Mouse (Mus musculus) liver, embryonic 14.5 days (tissue): ENCODE measurements around the gene Chil1. TPM values are rescaled to one million over a fixed set of nuclear protein-coding genes. Genes with fewer than 3 reads are reported as not detected.

Experiments used
- ATAC-seq: fragments of 200-750 bp; cut with Nextera tagmentation; 2 replicates; pipeline ENCODE4 v1.8.0; 2017; ENCODE audit warnings: moderate number of reproducible peaks, mild to moderate bottlenecking, moderate library complexity; ENCODE audit not compliant: insufficient read depth
- DNase-seq, 3 experiments: peaks; one replicate each; pipeline ENCODE4 v3.0.0-alpha.2; 2012 to 2013; ENCODE audit warnings: low read depth in 3 of 3, low spot score in 3 of 3
- H3K27ac ChIP-seq: fragments of 300-500 bp; sonication (generic); 2 replicates; pipeline ENCODE4 v1.5.1; 2014; ENCODE audit warnings: moderate library complexity, mild to moderate bottlenecking, control low read depth, inconsistent platforms
- H3K27me3 ChIP-seq: fragments of 300-500 bp; sonication (generic); 2 replicates; pipeline ENCODE4 v1.6.1; 2014; ENCODE audit warnings: mild to moderate bottlenecking, low read length, moderate library complexity; ENCODE audit not compliant: control insufficient read depth, insufficient read depth
- H3K36me3 ChIP-seq: fragments of 300-500 bp; sonication (generic); replicated peaks from 2 replicates; pipeline ENCODE4 v1.6.1; 2014; ENCODE audit warnings: low read depth; ENCODE audit not compliant: control insufficient read depth, insufficient read depth
- H3K4me1 ChIP-seq, 2 experiments: fragments of 200-500 bp in 1 of 2; fragments of 300-500 bp in 1 of 2; sonication (generic) in 1 of 2; replicated peaks; 2 replicates each; pipeline ENCODE4 v1.6.1; 2012 to 2014; ENCODE audit warnings: antibody characterized with exemption in 1 of 2, inconsistent platforms in 1 of 2, low read length in 1 of 2; ENCODE audit not compliant: control insufficient read depth in 2 of 2, insufficient read depth in 2 of 2
- H3K4me2 ChIP-seq: fragments of 300-500 bp; sonication (generic); 2 replicates; pipeline ENCODE4 v1.6.1; 2014; ENCODE audit warnings: low read depth, mild to moderate bottlenecking, control low read depth, moderate library complexity
- H3K4me3 ChIP-seq, 2 experiments: fragments of 200-500 bp in 1 of 2; fragments of 300-500 bp in 1 of 2; sonication (generic) in 1 of 2; 2 replicates each; pipeline ENCODE4 v1.5.1; 2012 to 2014; ENCODE audit warnings: low read depth in 2 of 2, low read length in 2 of 2, mild to moderate bottlenecking in 2 of 2, control low read depth in 1 of 2, inconsistent platforms in 1 of 2, moderate library complexity in 1 of 2; ENCODE audit not compliant: insufficient read depth in 1 of 2
- H3K9ac ChIP-seq: fragments of 300-500 bp; sonication (generic); replicated peaks from 2 replicates; pipeline ENCODE4 v1.6.1; 2014; ENCODE audit warnings: mild to moderate bottlenecking, control low read depth, moderate library complexity
- H3K9me3 ChIP-seq: fragments of 300-500 bp; sonication (generic); 2 replicates; pipeline ENCODE4 v1.6.1; 2016; ENCODE audit warnings: low read length, mixed read lengths; ENCODE audit not compliant: control insufficient read depth
- CTCF ChIP-seq: IDR thresholded peaks from 2 replicates; pipeline ENCODE4 v1.5.1; 2016; ENCODE audit warnings: antibody characterized with exemption, low read depth, control low read depth
- EP300 ChIP-seq: IDR thresholded peaks from 2 replicates; pipeline ENCODE4 v1.6.1; 2016; ENCODE audit warnings: antibody characterized with exemption, low read depth
- WGBS: fragments of 180-500 bp; shearing (Covaris S2); extraction: QIAGEN DNeasy Blood & Tissue Kit; methylation state at CpG from one replicate; pipeline ENCODE4 v1.1.7; 2014; ENCODE audit not compliant: insufficient replicate concordance; 5-methylcytosine and 5-hydroxymethylcytosine counted together
- polyA plus RNA-seq, 2 experiments: library from polyadenylated mRNA; depleted of rRNA in 1 of 2; stranded (reverse) in 1 of 2; unstranded in 1 of 2; fragments of >200 nt; fragmentation: Nextera tagmentation in 1 of 2; extraction: Ambion mirVana in 1 of 2; gene quantifications; 2 replicates each; pipeline versions ENCODE4 v1.2.1 to v1.2.3; 2012 to 2014

Chil1 gene
- polyA plus RNA-seq, 2 experiments, result 1.3 to 3.7 TPM

DNA sequence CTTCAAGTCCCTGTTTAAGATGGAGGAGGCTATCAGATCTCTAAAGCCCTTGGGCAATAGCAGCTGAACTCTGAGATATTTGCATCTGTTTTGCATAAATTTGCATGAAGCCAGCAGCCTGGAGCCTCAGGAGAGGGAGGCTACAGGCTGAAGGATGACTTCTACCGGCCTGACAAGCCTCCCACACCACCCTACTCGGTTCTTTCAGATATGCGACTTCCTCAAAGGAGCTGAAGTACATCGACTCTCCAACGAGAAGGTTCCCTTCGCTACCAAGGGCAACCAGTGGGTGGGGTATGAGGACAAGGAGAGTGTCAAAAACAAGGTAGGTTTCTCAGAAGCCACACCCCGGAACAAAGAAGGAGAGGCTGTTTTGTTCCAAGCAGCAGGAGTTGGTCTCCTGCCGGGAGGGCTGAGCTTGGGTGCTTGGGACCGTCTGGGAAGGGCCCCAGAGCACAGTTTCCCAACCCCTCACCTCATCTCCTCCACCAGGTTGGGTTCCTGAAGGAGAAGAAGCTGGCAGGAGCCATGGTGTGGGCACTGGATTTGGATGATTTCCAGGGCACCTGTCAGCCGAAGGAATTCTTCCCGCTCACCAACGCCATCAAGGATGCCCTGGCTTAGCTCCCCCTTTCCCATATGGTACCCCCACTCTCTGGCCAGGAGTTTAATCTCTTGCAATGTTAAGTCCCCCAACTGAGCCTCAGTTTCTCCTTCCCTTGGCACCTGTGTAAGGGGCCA, 7.2 kb downstream of the Chil1 start:
- Histone ChIP-seq H3K36me3 (no peaks in the 10 kb centered on the region), H3K4me2 (no peak overlapping the region), H3K9ac (no peak overlapping the region), H3K9me3 (no peaks in the 10 kb centered on the region), H3K4me3 (no peak overlapping the region), H3K27me3 (no peaks in the 10 kb centered on the region; the same call in 1 of the 2 replicates), H3K27ac (no peak overlapping the region), H3K4me1 (no peaks in the 10 kb centered on the region)
- no peak for ATAC-seq
- TF ChIP-seq EP300 (no peak), CTCF (no peak)
- DNase-seq, result peak in 1 of 3 experiments; percentile 24
- WGBS, result 18% methylated on average over 12 of the region's 12 CpGs

DNA sequence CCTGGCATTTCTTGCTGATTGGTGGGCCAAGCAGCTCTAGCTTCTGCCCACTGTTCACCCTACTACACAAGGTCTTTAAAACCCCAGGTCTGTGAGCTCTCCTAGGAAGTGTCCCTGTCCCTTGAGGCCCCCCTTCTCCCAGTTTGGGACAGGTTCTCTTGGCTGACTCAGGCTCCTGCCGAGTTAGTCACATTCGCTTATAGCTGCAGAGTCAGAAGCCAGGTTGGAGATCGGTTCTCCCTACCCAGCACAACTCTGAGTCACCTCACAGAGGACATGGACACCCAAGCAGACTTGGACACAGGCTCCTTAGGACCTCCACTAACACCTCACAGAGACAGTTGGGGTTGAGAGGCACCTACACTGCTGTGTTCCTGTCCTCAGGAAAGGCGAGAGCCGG, 9.2 kb downstream of the Chil1 start:
- ATAC-seq (no peak), DNase-seq (no peak)
- Histone ChIP-seq H3K4me2 (no peak overlapping the region), H3K27me3 (no peaks in the 10 kb centered on the region; the same call in none of the 2 replicates), H3K4me3 (no peak overlapping the region), H3K36me3 (no peaks in the 10 kb centered on the region), H3K27ac (no peak overlapping the region), H3K9ac (no peak overlapping the region), H3K9me3 (no peaks in the 10 kb centered on the region), H3K4me1 (peaks cover 0 to 4% of the 10 kb centered on the region in 2 experiments; a peak in 1 of 4 replicates)
- WGBS, result 78% methylated on average over 5 of the region's 5 CpGs
- TF ChIP-seq EP300, result no peak
- no peak for TF ChIP-seq CTCF

DNA sequence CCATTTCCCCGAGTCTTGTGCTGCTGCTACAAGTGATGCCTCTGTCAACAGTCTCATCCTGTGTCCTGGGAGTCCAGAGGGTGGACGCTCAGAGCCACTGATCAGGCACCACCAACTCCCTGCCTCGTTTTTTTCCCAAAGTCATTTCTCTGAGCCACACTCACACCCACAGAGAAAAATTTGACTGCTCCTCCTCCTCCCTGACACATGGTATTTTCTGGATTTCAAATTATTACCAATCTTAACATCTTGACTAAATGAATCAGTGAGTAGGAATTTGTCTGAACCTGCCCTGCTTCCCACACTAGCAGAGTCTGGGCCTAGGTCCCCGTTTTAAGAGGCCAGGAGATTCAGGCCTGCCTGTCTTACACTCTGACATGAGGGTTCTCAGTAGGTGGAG, 10.0 kb downstream of the Chil1 start:
- H3K36me3 ChIP-seq, result no peaks in the 10 kb centered on the region

DNA sequence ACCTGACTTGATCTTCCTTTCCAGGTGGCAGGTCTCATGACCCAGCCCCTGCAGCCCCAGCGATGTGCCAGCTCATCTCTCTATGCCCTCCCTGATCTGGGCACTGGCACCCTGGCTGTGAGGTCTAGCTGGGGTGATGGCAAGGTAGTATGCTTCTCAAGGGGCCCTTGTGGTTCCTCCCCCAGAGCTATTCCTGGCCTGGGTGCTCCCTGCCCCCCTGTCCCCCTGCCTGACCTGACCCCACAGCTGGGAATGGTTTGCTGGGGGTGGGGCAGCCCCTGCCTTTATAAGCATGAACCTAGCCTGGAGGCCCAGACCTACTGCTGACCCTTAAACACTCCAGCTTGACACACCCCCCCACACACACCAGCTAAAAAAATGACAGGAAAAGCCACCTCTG, 11.2 kb downstream of the Chil1 start, which contains the start of gene Mybph:
Gene Mybph (plus strand): TSS at position 323 of the 400 bp plus-strand sequence.
- no peaks in the 10 kb centered on the region; the same call in none of the 2 replicates for H3K27me3 ChIP-seq
- no peak within 1 kb of the TSS for H3K9ac ChIP-seq
- 47% methylated on average over 1 of the region's 1 CpGs for WGBS
- no peaks in the 10 kb centered on the region for H3K36me3 ChIP-seq
- H3K27ac ChIP-seq, result no peak within 1 kb of the TSS
- DNase-seq, result no peak
- H3K4me2 ChIP-seq, result no peak within 1 kb of the TSS
- no peaks in the 10 kb centered on the region for H3K9me3 ChIP-seq
- no peak within 1 kb of the TSS for H3K4me3 ChIP-seq
- no peak for ATAC-seq
- peaks cover 0 to 4% of the 10 kb centered on the region in 2 experiments; a peak in 1 of 4 replicates for H3K4me1 ChIP-seq
- TF ChIP-seq CTCF (no peak), EP300 (no peak)

More for the DNA sequence above, 10.0 kb downstream of the Chil1 start:
- WGBS, result 34% methylated on average over 4 of the region's 4 CpGs
- DNase-seq (no peak), ATAC-seq (no peak)
- peaks cover 0 to 4% of the 10 kb centered on the region in 2 experiments; a peak in 1 of 4 replicates for H3K4me1 ChIP-seq
- no peaks in the 10 kb centered on the region for H3K9me3 ChIP-seq
- H3K4me3 ChIP-seq, result no peak overlapping the region
- TF ChIP-seq EP300 (no peak), CTCF (no peak)
- H3K9ac ChIP-seq, result no peak overlapping the region
- H3K27ac ChIP-seq, result no peak overlapping the region
- no peaks in the 10 kb centered on the region; the same call in none of the 2 replicates for H3K27me3 ChIP-seq
- H3K4me2 ChIP-seq, result no peak overlapping the region

DNA sequence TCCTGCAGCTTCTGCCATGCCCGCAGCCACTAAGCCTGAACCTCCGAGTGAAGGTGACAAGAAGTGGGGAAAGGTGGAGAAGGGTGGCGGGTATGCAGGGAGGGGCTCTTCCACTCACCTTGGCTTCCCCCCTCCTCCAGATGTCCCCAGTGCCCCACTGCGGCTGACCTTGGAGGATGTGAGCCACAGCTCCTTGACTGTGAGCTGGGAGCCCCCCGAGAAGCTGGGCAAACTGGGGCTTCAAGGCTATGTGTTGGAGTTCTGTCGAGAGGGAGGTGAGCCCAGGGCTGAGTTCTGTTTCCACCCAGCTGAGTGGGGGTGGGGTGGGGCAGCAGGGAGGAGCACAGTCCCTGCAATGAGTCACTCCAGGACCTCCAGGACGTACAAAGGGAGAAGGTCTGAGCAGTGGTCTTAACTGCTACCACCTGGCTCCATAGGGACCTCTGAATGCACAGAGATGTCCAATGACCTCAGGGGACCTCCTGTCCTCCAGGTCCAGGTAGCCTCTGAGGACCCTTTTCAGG, 11.8 kb downstream of the Chil1 start:
- Histone ChIP-seq H3K36me3 (no peaks in the 10 kb centered on the region), H3K4me1 (peaks cover 0 to 4% of the 10 kb centered on the region in 2 experiments; a peak in 1 of 4 replicates), H3K9me3 (no peaks in the 10 kb centered on the region), H3K4me2 (no peak overlapping the region), H3K27me3 (no peaks in the 10 kb centered on the region; the same call in none of the 2 replicates), H3K9ac (no peak overlapping the region), H3K27ac (no peak overlapping the region), H3K4me3 (no peak overlapping the region)
- TF ChIP-seq CTCF (no peak), EP300 (no peak)
- DNase-seq (no peak), ATAC-seq (no peak)
- WGBS, result 50% methylated on average over 7 of the region's 7 CpGs
